ENCODE assay signal across 20 mouse cellular contexts in genomic region chr1:150569820-150570543, GRCm38 (mm10).
DNase-seq lines count a peak whose midpoint lies in the region; ATAC-seq lines count a peak whose summit lies in the region.
"Had no signal": no experiment of that assay in that cellular context is flagged by ENCODE, and none has a peak within 500 bp of the region (broad histone marks: within the 10 kb centered on the region; RNA-seq: fewer than 3 reads in every experiment).

No protein-coding gene starts in this region.

- no peak for ATAC-seq in forebrain, embryonic 15.5 days (replicated peaks)
- ATAC-seq in hindbrain, embryonic 12.5 days (ENCODE audit: low FRiP score): peak; percentile 67; the same call in 1 of the 2 replicates
- ATAC-seq in hindbrain, embryonic 14.5 days (ENCODE audit: low FRiP score): no peak
- no peak for ATAC-seq in embryonic facial prominence, embryonic 12.5 days (ENCODE audit: insufficient number of reproducible peaks, insufficient read depth, low FRiP score, low TSS enrichment)
- no peak for ATAC-seq in liver, embryonic 11.5 days (replicated peaks; ENCODE audit: low FRiP score)

- no peak overlapping the region for H3K9ac ChIP-seq in forebrain, embryonic 15.5 days (replicated peaks)
- no peak overlapping the region for H3K9ac ChIP-seq in hindbrain, embryonic 12.5 days
- H3K9ac ChIP-seq in hindbrain, embryonic 14.5 days: no peak overlapping the region
- H3K9ac ChIP-seq in embryonic facial prominence, embryonic 12.5 days: no peak overlapping the region
- H3K9ac ChIP-seq in liver, embryonic 11.5 days (ENCODE audit: low read depth, low read length): no peak overlapping the region
- H3K9ac ChIP-seq: heart, embryonic 15.5 days; liver, embryonic 13.5 days; stomach, embryonic 15.5 days had no signal

- H3K4me1 ChIP-seq in forebrain, embryonic 10.5 days: peaks cover 14% of the 10 kb centered on the region
- no peaks in the 10 kb centered on the region for H3K4me1 ChIP-seq in forebrain, embryonic 15.5 days
- H3K4me1 ChIP-seq in hindbrain, embryonic 12.5 days: no peaks in the 10 kb centered on the region
- no peaks in the 10 kb centered on the region for H3K4me1 ChIP-seq in hindbrain, embryonic 14.5 days (replicated peaks; ENCODE audit: control insufficient read depth, insufficient read depth, low read length)
- H3K4me1 ChIP-seq in embryonic facial prominence, embryonic 12.5 days: peaks cover 4% of the 10 kb centered on the region; the same call in 1 of the 2 replicates
- H3K4me1 ChIP-seq in limb, embryonic 10.5 days: peaks cover 10% of the 10 kb centered on the region; the same call in 1 of the 2 replicates
- H3K4me1 ChIP-seq in liver, embryonic 11.5 days (replicated peaks; ENCODE audit: control insufficient read depth, insufficient read depth, low read length): no peaks in the 10 kb centered on the region
- H3K4me1 ChIP-seq: heart, embryonic 15.5 days; liver, embryonic 13.5 days; stomach, embryonic 15.5 days had no signal

- no peak for DNase-seq in forebrain, embryonic 10.5 days (ENCODE audit: extremely low spot score, low spot score)
- no peak for DNase-seq in hindbrain, embryonic 14.5 days (ENCODE audit: low spot score)
- no peak for DNase-seq in limb, embryonic 10.5 days (ENCODE audit: low spot score)
- DNase-seq in liver, embryonic 11.5 days (ENCODE audit: low spot score): no peak
- DNase-seq in cerebellum, postnatal 10 days: no peak
- DNase-seq: adrenal gland, postnatal 14 days; cerebellum, adult 8-10 months; gastrocnemius, adult 2 months; heart, postnatal 4 days; kidney, adult 2 months; kidney, postnatal 10 days; left cerebral cortex, postnatal 4 days; liver, embryonic 13.5 days; lung, adult 2 months; thymus, postnatal 36 days had no signal

- WGBS in forebrain, embryonic 10.5 days: 88% methylated on average over 5 of the region's 5 CpGs
- WGBS in forebrain, embryonic 15.5 days: 71% methylated on average over 5 of the region's 5 CpGs
- 65% methylated on average over 5 of the region's 5 CpGs for WGBS in hindbrain, embryonic 12.5 days
- 54% methylated on average over 5 of the region's 5 CpGs for WGBS in hindbrain, embryonic 14.5 days
- 71% methylated on average over 5 of the region's 5 CpGs for WGBS in embryonic facial prominence, embryonic 12.5 days
- WGBS in limb, embryonic 10.5 days: 92% methylated on average over 5 of the region's 5 CpGs
- 89% methylated on average over 5 of the region's 5 CpGs for WGBS in liver, embryonic 11.5 days

- H3K9me3 ChIP-seq in forebrain, embryonic 10.5 days: no peaks in the 10 kb centered on the region
- H3K9me3 ChIP-seq in forebrain, embryonic 15.5 days: no peaks in the 10 kb centered on the region
- H3K9me3 ChIP-seq in hindbrain, embryonic 12.5 days (replicated peaks): no peaks in the 10 kb centered on the region
- 0 out of 2 replicates have a peak, but pooled peaks cover 3% of the 10 kb centered on the region for H3K9me3 ChIP-seq in hindbrain, embryonic 14.5 days (ENCODE audit: control insufficient read depth, low read length)
- no peaks in the 10 kb centered on the region for H3K9me3 ChIP-seq in embryonic facial prominence, embryonic 12.5 days
- no peaks in the 10 kb centered on the region for H3K9me3 ChIP-seq in limb, embryonic 10.5 days (replicated peaks)
- no peaks in the 10 kb centered on the region for H3K9me3 ChIP-seq in liver, embryonic 11.5 days (ENCODE audit: control insufficient read depth, low read length)
- H3K9me3 ChIP-seq: heart, embryonic 15.5 days; liver, embryonic 13.5 days; stomach, embryonic 15.5 days had no signal

- no peaks in the 10 kb centered on the region for H3K36me3 ChIP-seq in forebrain, embryonic 10.5 days (replicated peaks)
- H3K36me3 ChIP-seq in forebrain, embryonic 15.5 days: no peaks in the 10 kb centered on the region
- H3K36me3 ChIP-seq in hindbrain, embryonic 12.5 days: no peaks in the 10 kb centered on the region
- H3K36me3 ChIP-seq in hindbrain, embryonic 14.5 days (replicated peaks; ENCODE audit: control insufficient read depth, insufficient read depth): no peaks in the 10 kb centered on the region
- H3K36me3 ChIP-seq in embryonic facial prominence, embryonic 12.5 days: peaks cover 10% of the 10 kb centered on the region
- peaks cover 15% of the 10 kb centered on the region for H3K36me3 ChIP-seq in limb, embryonic 10.5 days
- H3K36me3 ChIP-seq in liver, embryonic 11.5 days (ENCODE audit: control insufficient read depth, insufficient read depth, low read length): no peaks in the 10 kb centered on the region
- H3K36me3 ChIP-seq: liver, embryonic 13.5 days; stomach, embryonic 15.5 days had no signal

- H3K4me2 ChIP-seq in forebrain, embryonic 15.5 days (replicated peaks): no peak overlapping the region
- H3K4me2 ChIP-seq in hindbrain, embryonic 12.5 days (replicated peaks): no peak overlapping the region
- H3K4me2 ChIP-seq in hindbrain, embryonic 14.5 days (replicated peaks): no peak overlapping the region
- no peak overlapping the region for H3K4me2 ChIP-seq in embryonic facial prominence, embryonic 12.5 days (replicated peaks)
- no peak overlapping the region for H3K4me2 ChIP-seq in liver, embryonic 11.5 days
- H3K4me2 ChIP-seq: heart, embryonic 15.5 days; liver, embryonic 13.5 days; stomach, embryonic 15.5 days had no signal

- no peaks in the 10 kb centered on the region for H3K27me3 ChIP-seq in forebrain, embryonic 10.5 days (ENCODE audit: poor library complexity, severe bottlenecking)
- H3K27me3 ChIP-seq in forebrain, embryonic 15.5 days: no peaks in the 10 kb centered on the region
- peaks cover 9% of the 10 kb centered on the region for H3K27me3 ChIP-seq in hindbrain, embryonic 12.5 days
- H3K27me3 ChIP-seq in hindbrain, embryonic 14.5 days (ENCODE audit: control insufficient read depth, insufficient read depth, low read length): no peaks in the 10 kb centered on the region; the same call in 1 of the 2 replicates
- H3K27me3 ChIP-seq in embryonic facial prominence, embryonic 12.5 days: no peaks in the 10 kb centered on the region
- no peaks in the 10 kb centered on the region for H3K27me3 ChIP-seq in limb, embryonic 10.5 days (ENCODE audit: low read depth, poor library complexity, severe bottlenecking)
- H3K27me3 ChIP-seq in liver, embryonic 11.5 days (replicated peaks; ENCODE audit: control insufficient read depth, insufficient read depth, low read length): no peaks in the 10 kb centered on the region
- H3K27me3 ChIP-seq: heart, embryonic 15.5 days; liver, embryonic 13.5 days; stomach, embryonic 15.5 days had no signal

- no peak overlapping the region for H3K4me3 ChIP-seq in forebrain, embryonic 10.5 days
- no peak overlapping the region for H3K4me3 ChIP-seq in forebrain, embryonic 15.5 days
- H3K4me3 ChIP-seq in hindbrain, embryonic 12.5 days: no peak overlapping the region
- no peak overlapping the region for H3K4me3 ChIP-seq in hindbrain, embryonic 14.5 days (replicated peaks; ENCODE audit: low read length)
- no peak overlapping the region for H3K4me3 ChIP-seq in embryonic facial prominence, embryonic 12.5 days
- no peak overlapping the region for H3K4me3 ChIP-seq in limb, embryonic 10.5 days
- H3K4me3 ChIP-seq in liver, embryonic 11.5 days (ENCODE audit: low read depth, low read length): no peak overlapping the region
- H3K4me3 ChIP-seq: gastrocnemius, adult 2 months; heart, embryonic 15.5 days; liver, embryonic 13.5 days; stomach, embryonic 15.5 days had no signal

- peak overlapping the region; percentile 15; the same call in 1 of the 2 replicates for H3K27ac ChIP-seq in forebrain, embryonic 10.5 days
- H3K27ac ChIP-seq in forebrain, embryonic 15.5 days (replicated peaks): no peak overlapping the region
- H3K27ac ChIP-seq in hindbrain, embryonic 12.5 days: no peak overlapping the region
- H3K27ac ChIP-seq in hindbrain, embryonic 14.5 days: no peak overlapping the region
- peak overlapping the region; percentile 41; the same call in 1 of the 2 replicates for H3K27ac ChIP-seq in embryonic facial prominence, embryonic 12.5 days
- peak overlapping the region; percentile 39; the same call in 1 of the 2 replicates for H3K27ac ChIP-seq in limb, embryonic 10.5 days
- H3K27ac ChIP-seq in liver, embryonic 11.5 days (ENCODE audit: low read depth, low read length): no peak overlapping the region
- H3K27ac ChIP-seq: heart, embryonic 15.5 days; liver, embryonic 13.5 days; stomach, embryonic 15.5 days had no signal

Comparison
In these comparisons a context has a peak if more than half of its experiments do, and no peak if none do; other contexts are left out.
1. H3K27ac ChIP-seq: peak in forebrain, embryonic 10.5 days (single experiment), embryonic facial prominence, embryonic 12.5 days (single experiment) and limb, embryonic 10.5 days (single experiment); none in forebrain, embryonic 15.5 days (single experiment), hindbrain, embryonic 12.5 days (single experiment), hindbrain, embryonic 14.5 days (single experiment) and liver, embryonic 11.5 days (single experiment).